Mouse (Mus musculus) embryonic fibroblast, embryonic 13.5 days (primary cell): Measurements from ENCODE around the gene Syce2. TPM values are rescaled to one million over a fixed set of nuclear protein-coding genes. Genes with fewer than 3 reads are reported as not detected.

Experiments
- H3K27ac ChIP-seq: 2 replicates; pipeline ENCODE4 v1.5.1; 2012; ENCODE audit warnings: low read length, control low read depth, inconsistent platforms; ENCODE audit not compliant: insufficient read depth
- H3K4me1 ChIP-seq: 2 replicates; pipeline ENCODE4 v1.6.1; 2011; ENCODE audit warnings: low read length; ENCODE audit not compliant: control insufficient read depth, insufficient read depth
- H3K4me3 ChIP-seq: 2 replicates; pipeline ENCODE4 v1.5.1; 2011; ENCODE audit warnings: mild to moderate bottlenecking, control low read depth, low read length; ENCODE audit not compliant: insufficient read depth
- CTCF ChIP-seq: IDR thresholded peaks from 2 replicates; pipeline ENCODE4 v1.5.1; 2011; ENCODE audit warnings: mild to moderate bottlenecking, control low read depth, low read length, moderate library complexity, borderline replicate concordance; ENCODE audit not compliant: insufficient read depth
- POLR2A ChIP-seq: IDR thresholded peaks from 2 replicates; pipeline ENCODE4 v1.6.1; 2011; ENCODE audit warnings: low read depth, mild to moderate bottlenecking, control low read depth, low read length, moderate library complexity
- polyA plus RNA-seq: library from polyadenylated mRNA; stranded (reverse); fragments of >200 nt; gene quantifications from 2 replicates; pipeline ENCODE4 v1.2.4, GENCODE M21; 2011; ENCODE audit warnings: low read depth; ENCODE audit not compliant: missing spikeins, insufficient read length

Syce2 gene
- polyA plus RNA-seq, 1 experiment: 18.9 TPM

DNA sequence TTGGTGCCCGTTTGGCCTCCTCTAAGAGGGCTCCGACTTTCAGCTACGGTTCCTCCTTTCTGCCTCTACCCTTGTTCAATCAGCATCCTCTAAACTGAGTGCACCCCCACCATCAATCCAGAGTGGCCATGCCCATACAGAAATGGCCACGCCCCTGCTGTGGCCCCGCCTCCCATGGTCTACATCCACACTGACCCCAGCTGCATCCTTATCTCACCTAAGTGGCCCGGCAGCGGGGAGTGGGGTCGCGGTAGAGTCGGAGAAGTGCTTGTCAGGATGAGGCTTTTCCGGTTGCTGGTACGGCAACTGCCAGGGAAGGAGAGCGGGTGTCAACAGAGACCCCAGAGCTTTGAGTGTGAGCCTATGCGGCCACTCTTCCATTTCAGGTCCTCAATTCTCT, 63.6 kb downstream of the Syce2 start:
- Histone ChIP-seq H3K27ac (no peak overlapping the region), H3K4me3 (no peak overlapping the region), H3K4me1 (0 out of 2 replicates have a peak, but pooled peaks cover 3% of the 10 kb centered on the region)
- TF ChIP-seq CTCF: no peak
- no peak for TF ChIP-seq POLR2A

DNA sequence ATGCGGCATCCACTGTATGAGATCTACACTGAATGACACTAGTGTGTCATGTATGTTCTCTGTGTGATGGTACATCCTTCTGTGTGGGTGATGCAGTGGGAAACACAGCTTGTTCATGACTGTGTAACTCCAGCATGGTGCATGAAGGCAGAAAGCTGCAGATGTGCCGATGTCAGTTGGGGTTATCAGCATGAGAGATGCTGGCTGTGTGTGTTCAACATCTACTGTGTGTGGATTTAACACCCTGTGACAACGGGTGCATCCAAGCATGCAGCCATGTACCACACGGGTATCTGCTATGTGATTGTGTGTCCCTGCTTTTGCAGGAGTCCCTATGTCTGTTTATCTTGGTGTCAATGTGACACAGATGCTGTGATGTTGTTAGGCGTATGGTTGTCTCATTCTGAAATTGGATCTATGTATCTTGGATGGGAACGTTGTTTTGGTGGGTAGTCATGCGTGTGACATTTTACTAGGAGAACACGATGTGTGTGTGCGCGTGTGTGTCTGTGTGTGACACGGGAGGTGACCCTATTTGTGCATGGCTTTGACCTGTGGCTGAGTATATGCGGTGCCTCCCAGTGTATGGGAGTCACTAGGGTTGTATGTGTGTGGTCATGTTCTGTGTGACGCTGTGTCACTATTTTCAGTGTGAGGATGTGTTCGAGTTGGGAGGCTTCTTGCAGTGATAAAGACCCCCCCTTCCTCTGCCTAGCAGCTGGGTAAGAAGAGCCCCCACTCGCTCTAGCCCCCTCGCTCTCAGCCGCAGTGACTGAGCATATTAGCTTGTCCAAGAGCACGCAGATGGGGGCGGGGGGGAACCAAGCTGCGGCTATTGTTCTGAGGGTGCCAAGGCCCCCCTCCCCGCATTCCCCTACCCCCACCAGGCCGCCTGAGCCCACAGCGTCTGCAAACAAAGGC, 64.4 kb downstream of the Syce2 start:
- H3K4me1 ChIP-seq: 0 out of 2 replicates have a peak, but pooled peaks cover 3% of the 10 kb centered on the region
- H3K4me3 ChIP-seq: no peak overlapping the region
- no peak overlapping the region for H3K27ac ChIP-seq
- TF ChIP-seq POLR2A (no peak), CTCF (no peak)

DNA sequence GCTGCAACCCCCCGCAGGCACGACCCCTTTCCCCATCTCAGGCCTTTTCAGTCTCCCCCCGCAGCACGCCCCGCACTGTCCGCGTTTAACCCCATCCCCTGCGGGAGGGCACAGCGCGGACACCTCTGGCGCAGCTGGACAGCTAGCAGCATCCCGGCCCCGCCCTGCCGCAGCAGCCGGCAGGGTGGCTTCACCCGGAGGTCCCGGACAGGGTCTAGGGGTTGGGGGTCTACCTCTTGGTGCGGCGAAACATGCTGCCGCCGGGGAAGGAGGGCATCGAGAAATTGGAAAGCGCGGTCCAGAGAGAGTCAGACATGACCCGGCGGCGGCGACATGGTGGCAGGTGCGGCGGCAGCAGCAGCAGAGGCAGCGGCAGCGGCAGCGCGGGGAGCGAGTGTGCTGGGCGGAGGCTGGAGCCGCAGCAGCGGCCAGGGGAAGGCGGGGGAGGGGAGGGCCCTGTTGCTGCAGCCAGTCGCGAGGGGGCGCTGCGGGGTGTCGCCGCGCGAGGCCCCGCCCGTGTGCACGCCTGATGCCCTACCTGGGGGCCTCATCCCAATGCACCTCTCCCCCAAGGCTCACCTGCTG, 65.1 kb downstream of the Syce2 start, which contains the start of gene Mast1:
Gene Mast1 (minus strand): TSS at position 398 of the 585 bp plus-strand sequence.
- Histone ChIP-seq H3K4me1 (0 out of 2 replicates have a peak, but pooled peaks cover 3% of the 10 kb centered on the region), H3K4me3 (no peak within 1 kb of the TSS), H3K27ac (no peak within 1 kb of the TSS)
- TF ChIP-seq POLR2A (no peak), CTCF (peak; percentile 45)

Other genes starting within 250 kb of the Syce2 start
- 38.2 and 38.6 TPM in 2 replicates for gene Ier2, start 209.3 kb upstream of the Syce2 start, polyA plus RNA-seq
- gene Trmt1, start 185.8 kb upstream of the Syce2 start, polyA plus RNA-seq: 80.2 and 86.7 TPM in 2 replicates
- gene Nacc1, start 184.2 kb upstream of the Syce2 start, polyA plus RNA-seq: 47.2 and 54.9 TPM in 2 replicates
- not detected in 2 replicates for gene Lyl1, start 170.7 kb upstream of the Syce2 start, polyA plus RNA-seq
- gene G430095P16Rik, start 149.1 kb upstream of the Syce2 start, polyA plus RNA-seq: 0.74 TPM in 1 of 2 replicates, not detected in the other
- gene Nfix, start 71.8 kb upstream of the Syce2 start, polyA plus RNA-seq: 173 and 236 TPM in 2 replicates
- gene Dand5, start 49.3 kb upstream of the Syce2 start, polyA plus RNA-seq: 2.0 and 2.3 TPM in 2 replicates
- 11.7 and 12.6 TPM in 2 replicates for gene Gadd45gip1, start 40.6 kb upstream of the Syce2 start, polyA plus RNA-seq
- gene Rad23a, start 31.4 kb upstream of the Syce2 start, polyA plus RNA-seq: 57.6 and 61.7 TPM in 2 replicates
- gene Calr, start 25.2 kb upstream of the Syce2 start, polyA plus RNA-seq: 1,122 and 1,201 TPM in 2 replicates
- 41.0 and 43.5 TPM in 2 replicates for gene Farsa, start 15.1 kb upstream of the Syce2 start, polyA plus RNA-seq
- 18.6 and 23.5 TPM in 2 replicates for gene Gcdh, start 21.8 kb downstream of the Syce2 start, polyA plus RNA-seq
- gene Klf1, start 29.8 kb downstream of the Syce2 start, polyA plus RNA-seq: not detected in 2 replicates
- 17.2 and 19.7 TPM in 2 replicates for gene Dnase2a, start 36.4 kb downstream of the Syce2 start, polyA plus RNA-seq
- not detected in 2 replicates for gene Mast1, start 65.2 kb downstream of the Syce2 start, polyA plus RNA-seq
- not detected in 2 replicates for gene Rtbdn, start 74.9 kb downstream of the Syce2 start, polyA plus RNA-seq
- not detected in 2 replicates for gene Gm49661, start 97.3 kb downstream of the Syce2 start, polyA plus RNA-seq
- 244 and 312 TPM in 2 replicates for gene Prdx2, start 97.5 kb downstream of the Syce2 start, polyA plus RNA-seq
- 27.9 and 30.7 TPM in 2 replicates for gene Rnaseh2a, start 97.7 kb downstream of the Syce2 start, polyA plus RNA-seq
- 35.0 and 42.0 TPM in 2 replicates for gene Junb, start 106.6 kb downstream of the Syce2 start, polyA plus RNA-seq
- 7.9 and 8.1 TPM in 2 replicates for gene Hook2, start 118.5 kb downstream of the Syce2 start, polyA plus RNA-seq
- gene Best2, start 142.4 kb downstream of the Syce2 start, polyA plus RNA-seq: not detected in 2 replicates
- 71.1 and 73.2 TPM in 2 replicates for gene Asna1, start 153.2 kb downstream of the Syce2 start, polyA plus RNA-seq
- 108 and 117 TPM in 2 replicates for gene Trir, start 154.7 kb downstream of the Syce2 start, polyA plus RNA-seq
- gene Tnpo2, start 164.8 kb downstream of the Syce2 start, polyA plus RNA-seq: 106 and 120 TPM in 2 replicates
- 28.8 TPM in 2 replicates for gene Fbxw9, start 187.9 kb downstream of the Syce2 start, polyA plus RNA-seq
- not detected in 2 replicates for gene Gm5741, start 195.9 kb downstream of the Syce2 start, polyA plus RNA-seq
- gene Dhps, start 199.6 kb downstream of the Syce2 start, polyA plus RNA-seq: 36.1 and 36.7 TPM in 2 replicates
- 133 and 144 TPM in 2 replicates for gene Wdr83os, start 208.6 kb downstream of the Syce2 start, polyA plus RNA-seq
- gene Wdr83, start 209.2 kb downstream of the Syce2 start, polyA plus RNA-seq: 19.5 and 22.2 TPM in 2 replicates
- 45.5 and 51.3 TPM in 2 replicates for gene Man2b1, start 211.2 kb downstream of the Syce2 start, polyA plus RNA-seq